Mouse (Mus musculus) liver, adult 2 months (tissue): ENCODE data around the gene Hs6st3.

ENCODE experiments used
- CTCF ChIP-seq: fragments of 200-500 bp; IDR thresholded peaks from 2 replicates; pipeline ENCODE4 v1.5.1; 2011; ENCODE audit warnings: low read depth, low read length, control low read depth
- POLR2A ChIP-seq: fragments of 200-500 bp; IDR thresholded peaks from 2 replicates; pipeline ENCODE4 v1.6.1; 2011; ENCODE audit warnings: low read length, control low read depth; ENCODE audit not compliant: insufficient read depth; ENCODE audit errors: extremely low read depth

- no peak for TF ChIP-seq POLR2A
- TF ChIP-seq CTCF: no peak
Observed at GRCm38 (mm10) chr14:119714712-119715111, 576.6 kb downstream of the Hs6st3 start.
